Mouse (Mus musculus): Measurements from ENCODE around the gene Spag5.

Gene Spag5

GRCm38 (mm10) chr11:78300917-78301316 is 412 bp upstream of the Spag5 start:
- DNase-seq (ENCODE audit: low read depth, low spot score), result no peak
- no peaks in the 10 kb centered on the region for H3K36me3 ChIP-seq (ENCODE audit: control insufficient read depth, insufficient read depth, low read length, poor library complexity, severe bottlenecking)
- H3K27me3 ChIP-seq (ENCODE audit: control insufficient read depth, insufficient read depth, low read length, poor library complexity, severe bottlenecking), result no peaks in the 10 kb centered on the region

- DNase-seq (ENCODE audit: low read depth, low spot score), result no peak
- Histone ChIP-seq H3K27me3 (ENCODE audit: control insufficient read depth, insufficient read depth, low read length, poor library complexity, severe bottlenecking) (no peaks in the 10 kb centered on the region), H3K36me3 (ENCODE audit: control insufficient read depth, insufficient read depth, low read length, poor library complexity, severe bottlenecking) (no peaks in the 10 kb centered on the region)
These were observed 3.9 kb downstream of the Spag5 start for GRCm38 (mm10) chr11:78305272-78305671.

- Histone ChIP-seq H3K36me3 (ENCODE audit: control insufficient read depth, insufficient read depth, low read length, poor library complexity, severe bottlenecking) (no peaks in the 10 kb centered on the region), H3K27me3 (ENCODE audit: control insufficient read depth, insufficient read depth, low read length, poor library complexity, severe bottlenecking) (no peaks in the 10 kb centered on the region)
- DNase-seq (ENCODE audit: low read depth, low spot score), result peak; percentile 46
These were observed 9.7 kb downstream of the Spag5 start for GRCm38 (mm10) chr11:78310861-78311511.

GRCm38 (mm10) chr11:78313662-78314061 is 12.3 kb downstream of the Spag5 start:
- no peak for DNase-seq (ENCODE audit: low read depth, low spot score)
- Histone ChIP-seq H3K27me3 (ENCODE audit: control insufficient read depth, insufficient read depth, low read length, poor library complexity, severe bottlenecking) (no peaks in the 10 kb centered on the region), H3K36me3 (ENCODE audit: control insufficient read depth, insufficient read depth, low read length, poor library complexity, severe bottlenecking) (no peaks in the 10 kb centered on the region)

GRCm38 (mm10) chr11:78318411-78318810 is 17.1 kb downstream of the Spag5 start:
- no peak for DNase-seq (ENCODE audit: low read depth, low spot score)
- Histone ChIP-seq H3K36me3 (ENCODE audit: control insufficient read depth, insufficient read depth, low read length, poor library complexity, severe bottlenecking) (no peaks in the 10 kb centered on the region), H3K27me3 (ENCODE audit: control insufficient read depth, insufficient read depth, low read length, poor library complexity, severe bottlenecking) (no peaks in the 10 kb centered on the region; the same call in 1 of the 2 replicates)

- Histone ChIP-seq H3K27me3 (ENCODE audit: control insufficient read depth, insufficient read depth, low read length, poor library complexity, severe bottlenecking) (no peaks in the 10 kb centered on the region; the same call in 1 of the 2 replicates), H3K36me3 (ENCODE audit: control insufficient read depth, insufficient read depth, low read length, poor library complexity, severe bottlenecking) (no peaks in the 10 kb centered on the region)
- no peak for DNase-seq (ENCODE audit: low read depth, low spot score)
These were observed 20.9 kb downstream of the Spag5 start for GRCm38 (mm10) chr11:78322076-78322831.

GRCm38 (mm10) chr11:78322860-78323259 is 21.5 kb downstream of the Spag5 start, which contains the start of gene Aldoc:
Aldoc (plus strand) TSS chr11:78322968.
- DNase-seq (ENCODE audit: low read depth, low spot score), result peak; percentile 90
- no peaks in the 10 kb centered on the region; the same call in 1 of the 2 replicates for H3K27me3 ChIP-seq (ENCODE audit: control insufficient read depth, insufficient read depth, low read length, poor library complexity, severe bottlenecking)
- no peaks in the 10 kb centered on the region for H3K36me3 ChIP-seq (ENCODE audit: control insufficient read depth, insufficient read depth, low read length, poor library complexity, severe bottlenecking)

- DNase-seq (ENCODE audit: low read depth, low spot score), result no peak
- H3K27me3 ChIP-seq (ENCODE audit: control insufficient read depth, insufficient read depth, low read length, poor library complexity, severe bottlenecking), result no peaks in the 10 kb centered on the region; the same call in 1 of the 2 replicates
- H3K36me3 ChIP-seq (ENCODE audit: control insufficient read depth, insufficient read depth, low read length, poor library complexity, severe bottlenecking), result no peaks in the 10 kb centered on the region
These were observed 22.9 kb downstream of the Spag5 start for GRCm38 (mm10) chr11:78324000-78324785.

GRCm38 (mm10) chr11:78324965-78325364 is 23.6 kb downstream of the Spag5 start:
- DNase-seq (ENCODE audit: low read depth, low spot score), result no peak
- no peaks in the 10 kb centered on the region for H3K36me3 ChIP-seq (ENCODE audit: control insufficient read depth, insufficient read depth, low read length, poor library complexity, severe bottlenecking)
- no peaks in the 10 kb centered on the region; the same call in 1 of the 2 replicates for H3K27me3 ChIP-seq (ENCODE audit: control insufficient read depth, insufficient read depth, low read length, poor library complexity, severe bottlenecking)

- Histone ChIP-seq H3K36me3 (ENCODE audit: control insufficient read depth, insufficient read depth, low read length, poor library complexity, severe bottlenecking) (0 out of 2 replicates have a peak, but pooled peaks cover 1% of the 10 kb centered on the region), H3K27me3 (ENCODE audit: control insufficient read depth, insufficient read depth, low read length, poor library complexity, severe bottlenecking) (no peaks in the 10 kb centered on the region)
- no peak for DNase-seq (ENCODE audit: low read depth, low spot score)
These were observed 25.9 kb downstream of the Spag5 start for GRCm38 (mm10) chr11:78327215-78327614.

GRCm38 (mm10) chr11:78327634-78328511 is 26.5 kb downstream of the Spag5 start, which contains the start of gene Pigs:
Pigs (plus strand) TSS chr11:78328415.
- Histone ChIP-seq H3K27me3 (ENCODE audit: control insufficient read depth, insufficient read depth, low read length, poor library complexity, severe bottlenecking) (no peaks in the 10 kb centered on the region), H3K36me3 (ENCODE audit: control insufficient read depth, insufficient read depth, low read length, poor library complexity, severe bottlenecking) (0 out of 2 replicates have a peak, but pooled peaks cover 1% of the 10 kb centered on the region)
- peak; percentile 96 for DNase-seq (ENCODE audit: low read depth, low spot score)

GRCm38 (mm10) chr11:78328512-78329056 is 27.3 kb downstream of the Spag5 start:
- no peaks in the 10 kb centered on the region for H3K27me3 ChIP-seq (ENCODE audit: control insufficient read depth, insufficient read depth, low read length, poor library complexity, severe bottlenecking)
- DNase-seq (ENCODE audit: low read depth, low spot score), result no peak
- H3K36me3 ChIP-seq (ENCODE audit: control insufficient read depth, insufficient read depth, low read length, poor library complexity, severe bottlenecking), result peaks cover 3% of the 10 kb centered on the region

GRCm38 (mm10) chr11:78332676-78333075 is 31.3 kb downstream of the Spag5 start:
- DNase-seq (ENCODE audit: low read depth, low spot score), result no peak
- Histone ChIP-seq H3K36me3 (ENCODE audit: control insufficient read depth, insufficient read depth, low read length, poor library complexity, severe bottlenecking) (peaks cover 11% of the 10 kb centered on the region), H3K27me3 (ENCODE audit: control insufficient read depth, insufficient read depth, low read length, poor library complexity, severe bottlenecking) (no peaks in the 10 kb centered on the region)

GRCm38 (mm10) chr11:78333992-78334391 is 32.7 kb downstream of the Spag5 start:
- Histone ChIP-seq H3K27me3 (ENCODE audit: control insufficient read depth, insufficient read depth, low read length, poor library complexity, severe bottlenecking) (no peaks in the 10 kb centered on the region), H3K36me3 (ENCODE audit: control insufficient read depth, insufficient read depth, low read length, poor library complexity, severe bottlenecking) (peaks cover 20% of the 10 kb centered on the region)
- no peak for DNase-seq (ENCODE audit: low read depth, low spot score)
